Mouse (Mus musculus) lung, embryonic 15.5 days (tissue): ENCODE data around the gene Rapgef1. TPM values are rescaled to one million over a fixed set of nuclear protein-coding genes. Genes with fewer than 3 reads are reported as not detected.
A peak's percentile ranks its signal among the peaks of the same experiment; 100 is the strongest.
"Not testable (repeated sequence)": the region's sequence is repeated elsewhere in the genome, so short reads cannot be mapped to it uniquely, and the experiment has no call there.

Source experiments
- ATAC-seq: fragments of 200-750 bp; cut with Nextera tagmentation; 2 replicates; pipeline ENCODE4 v1.8.0; 2017; ENCODE audit warnings: moderate number of reproducible peaks, borderline replicate concordance; ENCODE audit not compliant: low FRiP score, low TSS enrichment; ENCODE audit errors: extremely low read depth
- H3K27ac ChIP-seq: fragments of 300-500 bp; sonication (generic); 2 replicates; pipeline ENCODE4 v1.5.1; 2015; ENCODE audit warnings: moderate library complexity, mild to moderate bottlenecking, inconsistent platforms
- H3K27me3 ChIP-seq: fragments of 300-500 bp; sonication (generic); 2 replicates; pipeline ENCODE4 v1.6.1; 2015; ENCODE audit warnings: inconsistent platforms
- H3K36me3 ChIP-seq: fragments of 300-500 bp; sonication (generic); 2 replicates; pipeline ENCODE4 v1.6.1; 2015; ENCODE audit warnings: inconsistent platforms
- H3K4me1 ChIP-seq: fragments of 300-500 bp; sonication (generic); 2 replicates; pipeline ENCODE4 v1.6.1; 2015; ENCODE audit warnings: inconsistent platforms
- H3K4me2 ChIP-seq: fragments of 300-500 bp; sonication (generic); 2 replicates; pipeline ENCODE4 v1.6.1; 2015; ENCODE audit warnings: inconsistent platforms, mild to moderate bottlenecking, moderate library complexity
- H3K4me3 ChIP-seq: fragments of 300-500 bp; sonication (generic); 2 replicates; pipeline ENCODE4 v1.5.1; 2015; ENCODE audit warnings: mild to moderate bottlenecking, inconsistent platforms
- H3K9ac ChIP-seq: fragments of 300-500 bp; sonication (generic); 2 replicates; pipeline ENCODE4 v1.6.1; 2015; ENCODE audit warnings: inconsistent platforms
- H3K9me3 ChIP-seq: fragments of 300-500 bp; sonication (generic); 2 replicates; pipeline ENCODE4 v1.6.1; 2016; ENCODE audit warnings: inconsistent platforms
- WGBS: fragments of 180-500 bp; shearing (Covaris S2); methylation state at CpG from one replicate; pipeline ENCODE4 v1.1.7; 2015; 5-methylcytosine and 5-hydroxymethylcytosine counted together
- polyA plus RNA-seq: library from polyadenylated mRNA; unstranded; fragments of >200 nt; fragmentation: Nextera tagmentation; extraction: Ambion mirVana; gene quantifications from 2 replicates; pipeline ENCODE4 v1.2.1, GENCODE M21; 2015

Rapgef1 gene
- polyA plus RNA-seq, 1 experiment from 2014 or later: 14.2 TPM

DNA sequence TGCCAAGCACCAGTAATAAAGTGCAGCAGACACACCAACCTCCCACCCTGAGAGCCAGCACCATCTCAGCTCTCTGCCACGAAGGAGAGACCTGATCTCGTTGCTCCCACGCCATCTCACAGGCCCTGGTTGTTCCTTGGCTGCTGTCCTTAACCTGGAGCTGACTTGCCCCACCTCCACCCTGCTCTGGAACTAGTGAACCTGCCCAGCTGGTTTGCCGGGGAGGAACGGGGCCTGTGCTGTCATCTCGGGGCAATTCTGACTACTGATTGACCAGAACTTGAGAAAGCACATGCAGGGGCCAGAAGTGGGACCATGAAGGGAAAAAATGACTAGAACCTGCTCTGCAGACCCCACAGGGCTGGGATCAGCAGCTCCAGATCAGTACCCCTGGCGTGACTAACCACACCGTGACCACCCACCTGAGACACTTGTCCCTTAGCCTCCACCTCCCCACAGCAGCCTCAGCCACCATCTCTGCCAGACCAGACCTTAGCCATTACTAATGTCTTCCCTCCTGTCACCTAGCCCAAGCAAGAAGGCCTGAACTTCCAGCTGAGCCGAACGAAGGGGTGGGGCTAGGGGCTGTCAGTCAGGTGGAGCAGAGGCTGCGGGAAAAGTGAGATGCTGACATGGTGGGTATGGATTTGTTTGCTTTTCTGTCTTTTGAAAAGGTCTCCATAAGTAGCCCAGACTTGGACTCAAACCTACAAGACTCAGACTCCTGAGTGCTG lies 148.6 kb downstream of the Rapgef1 start:
- no peaks in the 10 kb centered on the region for H3K9me3 ChIP-seq
- 42% methylated on average over 11 of the region's 11 CpGs for WGBS
- H3K9ac ChIP-seq: no peak overlapping the region
- H3K4me1 ChIP-seq: 0 out of 2 replicates have a peak, but pooled peaks cover 5% of the 10 kb centered on the region
- H3K4me2 ChIP-seq: no peak overlapping the region
- peak overlapping the region; percentile 4; the same call in 1 of the 2 replicates for H3K27ac ChIP-seq
- no peaks in the 10 kb centered on the region for H3K27me3 ChIP-seq
- H3K36me3 ChIP-seq: no peaks in the 10 kb centered on the region
- no peak for ATAC-seq
- H3K4me3 ChIP-seq: no peak overlapping the region

DNA sequence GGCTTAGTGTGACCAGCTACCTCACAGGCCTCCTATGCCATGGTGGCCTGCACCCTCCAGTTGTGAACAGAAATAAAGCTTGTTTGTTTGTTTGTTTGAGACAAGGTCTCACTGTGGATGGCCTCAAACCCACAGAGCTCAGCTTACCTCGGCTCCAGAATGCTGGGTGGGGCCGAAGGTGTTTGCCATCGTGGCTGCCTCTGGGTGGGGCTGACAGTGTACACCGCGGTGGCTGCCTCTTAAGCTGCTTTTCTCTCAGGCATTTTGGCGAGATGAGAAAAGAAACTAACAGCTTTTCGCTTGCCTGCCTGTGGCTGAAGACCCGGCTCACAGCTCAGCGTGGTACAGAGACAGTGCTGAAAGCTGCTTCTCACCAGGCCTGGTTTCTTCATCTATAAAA lies 149.4 kb downstream of the Rapgef1 start:
- ATAC-seq: no peak
- Histone ChIP-seq H3K4me2 (no peak overlapping the region), H3K9me3 (no peaks in the 10 kb centered on the region), H3K4me3 (no peak overlapping the region), H3K27me3 (no peaks in the 10 kb centered on the region), H3K4me1 (0 out of 2 replicates have a peak, but pooled peaks cover 5% of the 10 kb centered on the region), H3K36me3 (no peaks in the 10 kb centered on the region), H3K9ac (no peak overlapping the region), H3K27ac (no peak overlapping the region)
- WGBS: 53% methylated on average over 9 of the region's 9 CpGs

DNA sequence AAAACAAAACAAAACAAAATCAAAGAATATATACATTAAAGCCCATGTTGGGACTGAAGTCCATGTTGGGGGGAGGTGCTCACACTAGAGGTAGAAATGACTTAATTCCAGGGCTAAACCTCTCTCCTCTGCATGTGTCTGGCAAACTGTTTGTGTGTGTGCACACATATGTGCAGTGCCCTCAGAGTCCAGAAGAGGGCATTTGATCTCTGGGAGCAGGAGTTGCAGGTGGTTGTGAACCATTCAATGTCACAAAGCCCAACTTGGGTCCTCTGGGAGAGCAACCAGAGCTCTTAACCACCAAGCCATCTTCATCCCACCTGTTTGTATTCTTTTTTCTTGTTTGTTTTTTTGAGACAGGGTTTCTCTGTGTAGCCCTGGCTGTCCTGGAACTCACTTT lies 150.6 kb downstream of the Rapgef1 start:
- no peak for ATAC-seq
- H3K9ac ChIP-seq: no peak overlapping the region
- H3K27ac ChIP-seq: no peak overlapping the region

DNA sequence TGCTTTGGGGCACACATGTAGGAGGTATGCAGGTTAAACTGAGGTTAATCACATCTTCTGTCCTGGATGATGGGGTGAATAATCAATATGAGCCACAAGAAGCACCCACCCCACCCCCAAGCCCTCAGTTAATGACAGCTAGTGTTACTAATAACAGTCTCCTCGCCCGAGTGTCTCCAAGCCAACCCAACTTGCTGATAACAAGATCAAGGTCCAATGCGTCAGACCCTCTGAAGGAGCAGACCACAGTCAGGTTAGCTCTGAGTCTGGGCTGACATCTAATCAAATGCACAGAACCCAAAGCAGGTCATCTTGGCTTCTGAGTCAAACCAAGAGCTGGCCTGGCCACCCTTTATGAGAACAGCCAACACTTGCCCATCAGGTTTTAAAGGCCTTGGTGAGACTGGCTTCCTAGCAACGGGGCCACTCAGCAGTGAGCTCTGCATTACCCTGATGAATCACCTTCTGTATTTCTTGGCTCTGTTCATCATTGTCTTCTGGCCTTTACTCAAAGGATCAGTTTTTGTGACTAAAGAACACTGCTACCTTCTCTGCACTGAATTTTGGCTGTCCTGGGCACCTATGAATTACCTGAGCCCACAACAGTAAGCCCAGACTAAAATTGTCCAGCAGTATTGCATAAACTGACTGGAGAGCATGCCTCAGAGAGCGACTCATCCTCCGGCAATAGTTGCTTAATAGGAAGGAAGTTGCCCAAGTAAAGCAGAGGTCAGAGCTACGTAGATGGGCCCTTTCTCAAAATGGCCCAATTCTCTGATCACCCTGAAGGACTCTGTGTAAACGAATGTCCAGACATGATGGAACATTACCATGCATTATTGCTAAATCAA lies 152.3 kb downstream of the Rapgef1 start:
- WGBS: 65% methylated on average over 8 of the region's 8 CpGs
- Histone ChIP-seq H3K27ac (no peak overlapping the region), H3K36me3 (peaks cover 11% of the 10 kb centered on the region; the same call in 1 of the 2 replicates), H3K9ac (no peak overlapping the region), H3K4me2 (no peak overlapping the region), H3K27me3 (no peaks in the 10 kb centered on the region), H3K4me1 (0 out of 2 replicates have a peak, but pooled peaks cover 5% of the 10 kb centered on the region), H3K9me3 (no peaks in the 10 kb centered on the region), H3K4me3 (no peak overlapping the region)
- ATAC-seq: no peak

More for the DNA sequence above, 150.6 kb downstream of the Rapgef1 start:
- Histone ChIP-seq H3K9me3 (no peaks in the 10 kb centered on the region), H3K4me2 (no peak overlapping the region), H3K36me3 (no peaks in the 10 kb centered on the region), H3K4me3 (no peak overlapping the region), H3K4me1 (0 out of 2 replicates have a peak, but pooled peaks cover 5% of the 10 kb centered on the region), H3K27me3 (no peaks in the 10 kb centered on the region)

DNA sequence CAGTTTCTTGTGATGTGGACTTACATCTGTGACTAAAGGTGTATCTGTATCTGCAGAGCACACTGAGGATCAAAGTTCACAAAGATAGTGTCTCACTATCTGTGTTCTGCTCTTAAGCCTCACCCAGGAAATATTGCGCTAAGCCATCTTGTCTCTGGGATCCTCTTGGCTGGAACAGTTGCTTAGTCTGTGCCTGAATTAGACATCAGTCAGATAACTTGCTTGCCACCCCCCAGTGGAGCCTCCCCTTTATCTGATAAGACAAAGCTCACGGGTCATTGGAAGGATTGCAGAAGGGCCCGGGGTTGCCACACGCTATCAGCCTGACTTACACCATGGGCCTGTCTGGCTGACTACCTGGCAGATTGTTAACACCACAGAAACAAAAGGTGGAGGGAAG lies 153.8 kb downstream of the Rapgef1 start:
- WGBS: 85% methylated on average over 4 of the region's 4 CpGs
- Histone ChIP-seq H3K36me3 (peaks cover 26% of the 10 kb centered on the region), H3K27me3 (no peaks in the 10 kb centered on the region), H3K9ac (no peak overlapping the region), H3K4me3 (no peak overlapping the region), H3K27ac (no peak overlapping the region), H3K4me1 (0 out of 2 replicates have a peak, but pooled peaks cover 1% of the 10 kb centered on the region), H3K4me2 (no peak overlapping the region), H3K9me3 (no peaks in the 10 kb centered on the region)
- no peak for ATAC-seq

DNA sequence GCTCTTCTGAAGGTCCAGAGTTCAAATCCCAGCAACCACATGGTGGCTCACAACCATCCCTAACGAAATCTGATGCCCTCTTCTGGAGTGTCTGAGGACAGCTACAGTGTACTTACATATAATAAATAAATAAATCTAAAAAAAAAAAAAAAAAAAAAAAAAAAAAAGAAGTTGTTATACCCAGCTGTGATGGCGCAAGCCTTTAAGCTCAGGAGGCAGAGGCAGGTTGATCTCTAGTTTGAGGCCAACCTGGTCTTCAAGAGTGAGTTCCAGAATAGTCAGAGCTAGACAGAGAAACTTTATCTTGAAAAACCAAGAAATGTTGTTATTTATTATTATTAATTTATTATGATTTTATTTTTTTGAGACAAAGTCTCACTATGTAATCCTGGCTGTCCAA lies 161.7 kb downstream of the Rapgef1 start:
- WGBS: 95% methylated on average over 2 of the region's 2 CpGs
- not testable (repeated sequence) for H3K9ac ChIP-seq, H3K4me3 ChIP-seq, H3K9me3 ChIP-seq, H3K4me2 ChIP-seq, H3K27me3 ChIP-seq, H3K4me1 ChIP-seq, ATAC-seq, H3K27ac ChIP-seq
- peaks cover 89% of the 10 kb centered on the region for H3K36me3 ChIP-seq

DNA sequence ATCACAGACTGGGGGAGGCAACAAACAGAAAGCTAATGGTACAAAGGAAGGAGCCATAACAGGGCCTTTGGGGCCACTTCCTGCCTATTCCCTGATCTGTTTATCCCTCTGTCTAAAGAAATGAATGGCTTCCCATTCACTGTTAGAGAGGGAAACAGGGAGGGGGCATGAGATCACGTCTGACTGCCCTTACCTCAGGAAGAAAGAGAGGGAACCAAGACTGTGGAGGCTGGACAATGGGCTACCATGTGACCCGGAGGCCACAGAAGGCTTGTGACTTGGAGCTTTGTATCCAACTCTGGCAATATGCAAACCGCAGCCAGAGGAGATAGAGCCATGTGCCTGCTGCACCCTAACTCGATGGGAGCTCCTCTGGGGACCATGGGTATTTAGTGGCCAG lies 164.8 kb downstream of the Rapgef1 start:
- Histone ChIP-seq H3K9me3 (no peaks in the 10 kb centered on the region), H3K27me3 (no peaks in the 10 kb centered on the region), H3K4me1 (peaks cover 19% of the 10 kb centered on the region), H3K9ac (no peak overlapping the region), H3K36me3 (peaks cover 61% of the 10 kb centered on the region), H3K4me3 (no peak overlapping the region), H3K27ac (0 out of 2 replicates have a peak overlapping the region, but pooled peaks have one; percentile 41), H3K4me2 (no peak overlapping the region)
- ATAC-seq: 0 out of 2 replicates have a peak, but pooled peaks have one; percentile 15
- WGBS: 70% methylated on average over 4 of the region's 4 CpGs

DNA sequence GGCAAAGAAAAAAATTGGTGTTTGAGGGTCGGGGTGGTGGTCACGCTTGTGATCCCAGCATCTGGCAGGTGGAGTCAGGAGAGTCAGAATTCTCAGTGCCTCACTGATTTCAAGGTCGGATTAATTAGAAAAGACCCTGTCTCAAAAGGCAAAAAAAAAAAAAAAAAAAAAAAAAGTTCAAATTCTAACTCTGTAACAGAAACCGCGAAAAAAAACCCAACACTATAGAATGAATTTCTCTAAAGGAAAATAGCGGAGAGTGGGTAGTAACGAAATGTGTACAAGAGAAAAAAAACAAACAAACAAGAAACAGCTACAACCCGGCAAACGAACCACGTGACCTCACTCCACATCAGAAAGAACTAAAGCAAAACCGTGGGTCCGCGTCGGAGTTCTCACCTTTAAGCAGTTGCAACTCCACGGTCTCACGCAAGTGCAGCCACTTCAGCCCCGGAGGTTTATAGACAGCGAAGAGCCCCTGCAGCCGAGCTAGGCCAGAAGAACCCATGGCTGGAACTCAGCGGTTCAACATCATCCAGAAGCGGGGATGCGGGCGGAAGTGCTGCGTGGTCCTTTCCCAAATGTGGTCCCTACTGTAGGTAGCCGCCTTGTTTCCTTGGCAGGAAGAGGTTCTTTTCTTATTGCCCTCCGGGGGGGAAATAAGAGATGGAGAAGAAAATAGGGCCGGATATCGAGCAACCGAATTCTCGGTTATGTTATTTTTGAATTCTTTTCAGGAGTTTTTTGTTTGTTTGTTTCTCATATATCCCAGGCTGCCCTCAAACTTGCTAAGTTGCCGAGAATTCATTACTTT lies 167.8 kb downstream of the Rapgef1 start, which contains the start of gene Coq4:
Gene Coq4, plus strand, starts transcription at position 390 of the 814 bp plus-strand sequence.
- peak within 1 kb of the TSS; percentile 74 for H3K4me2 ChIP-seq
- peaks cover 19% of the 10 kb centered on the region for H3K4me1 ChIP-seq
- under 1% methylated on average over 31 of the region's 31 CpGs for WGBS
- no peaks in the 10 kb centered on the region for H3K9me3 ChIP-seq
- no peaks in the 10 kb centered on the region for H3K27me3 ChIP-seq
- peak within 1 kb of the TSS; percentile 74 for H3K4me3 ChIP-seq
- ATAC-seq: peak; percentile 89; the same call in 1 of the 2 replicates
- H3K9ac ChIP-seq: peak within 1 kb of the TSS; percentile 66
- H3K36me3 ChIP-seq: peaks cover 51% of the 10 kb centered on the region
- peak within 1 kb of the TSS; percentile 65 for H3K27ac ChIP-seq

DNA sequence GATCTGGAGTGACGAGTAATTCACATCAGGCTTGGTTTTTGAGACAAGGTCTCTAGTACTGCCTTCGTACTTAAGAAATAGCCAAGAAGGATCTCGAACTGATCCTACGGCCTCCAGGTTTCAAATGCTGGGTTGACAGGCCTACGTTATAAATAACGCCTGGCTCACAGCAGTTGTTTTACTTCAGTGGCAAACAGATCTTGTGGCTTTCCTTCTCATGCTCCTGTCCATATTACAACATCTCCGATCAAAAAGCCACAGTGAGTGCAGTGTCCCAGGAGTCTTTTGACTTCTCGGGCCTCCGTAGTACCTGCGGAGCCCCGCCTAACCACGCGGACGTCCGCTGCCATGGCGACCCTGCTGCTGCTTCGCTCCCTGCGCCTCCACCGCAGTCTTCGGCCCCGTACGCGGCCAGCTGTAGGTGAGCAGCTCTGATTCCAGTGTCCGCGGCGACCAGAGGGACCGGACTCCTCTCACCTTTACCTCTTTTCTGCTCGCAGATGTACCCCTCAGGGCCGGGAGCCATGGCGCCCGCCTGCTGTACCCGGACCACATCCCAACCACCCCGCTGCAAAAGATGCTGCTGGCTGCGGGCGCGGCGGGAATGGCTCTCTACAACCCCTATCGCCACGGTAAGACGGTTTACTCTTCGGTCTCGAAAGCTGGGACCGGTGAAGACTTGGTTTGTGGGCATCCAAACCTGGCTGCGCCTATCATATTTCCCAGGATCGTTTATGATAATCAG lies 168.6 kb downstream of the Rapgef1 start, which contains the start of gene Trub2:
Gene Trub2, minus strand, starts transcription at position 566 of the 745 bp plus-strand sequence.
- Histone ChIP-seq H3K4me3 (peak within 1 kb of the TSS; percentile 74), H3K27ac (peak within 1 kb of the TSS; percentile 65), H3K9me3 (no peaks in the 10 kb centered on the region), H3K36me3 (peaks cover 43% of the 10 kb centered on the region; the same call in 1 of the 2 replicates), H3K27me3 (no peaks in the 10 kb centered on the region), H3K9ac (peak within 1 kb of the TSS; percentile 66), H3K4me2 (peak within 1 kb of the TSS; percentile 74), H3K4me1 (peaks cover 19% of the 10 kb centered on the region)
- under 1% methylated on average over 45 of the region's 45 CpGs for WGBS
- ATAC-seq: peak; percentile 83
